Mouse (Mus musculus) liver, postnatal 0 days (tissue): ENCODE measurements around the gene Pcp4l1. TPM values are rescaled to one million over a fixed set of nuclear protein-coding genes. Genes with fewer than 3 reads are reported as not detected.

Source experiments
- ATAC-seq: fragments of 200-750 bp; cut with Nextera tagmentation; 2 replicates; pipeline ENCODE4 v1.8.0; 2017; ENCODE audit warnings: mild to moderate bottlenecking, moderate library complexity
- DNase-seq: peaks from one replicate; pipeline ENCODE4 v3.0.0-alpha.2; 2016
- H3K27ac ChIP-seq: fragments of 300-500 bp; sonication (generic); 2 replicates; pipeline ENCODE4 v1.5.1; 2014; ENCODE audit warnings: antibody characterized with exemption, moderate library complexity, mild to moderate bottlenecking, low read depth
- H3K27me3 ChIP-seq: fragments of 300-500 bp; sonication (generic); 2 replicates; pipeline ENCODE4 v1.6.1; 2014; ENCODE audit warnings: low read length, control low read depth, mixed read lengths; ENCODE audit not compliant: insufficient read depth
- H3K36me3 ChIP-seq: fragments of 300-500 bp; sonication (generic); replicated peaks from 2 replicates; pipeline ENCODE4 v1.6.1; 2014; ENCODE audit warnings: mild to moderate bottlenecking, control low read depth, low read length, moderate library complexity, mixed read lengths; ENCODE audit not compliant: insufficient read depth
- H3K4me1 ChIP-seq: fragments of 300-500 bp; sonication (generic); 2 replicates; pipeline ENCODE4 v1.6.1; 2014; ENCODE audit warnings: antibody characterized with exemption, mild to moderate bottlenecking, control low read depth; ENCODE audit not compliant: insufficient read depth
- H3K4me2 ChIP-seq: fragments of 300-500 bp; sonication (generic); 2 replicates; pipeline ENCODE4 v1.6.1; 2014; ENCODE audit warnings: low read depth, mild to moderate bottlenecking, low read length, moderate library complexity, mixed read lengths
- H3K4me3 ChIP-seq: fragments of 300-500 bp; sonication (generic); 2 replicates; pipeline ENCODE4 v1.5.1; 2014; ENCODE audit warnings: low read depth, low read length
- H3K9ac ChIP-seq: fragments of 300-500 bp; sonication (generic); replicated peaks from 2 replicates; pipeline ENCODE4 v1.6.1; 2014; ENCODE audit warnings: mild to moderate bottlenecking, moderate library complexity
- H3K9me3 ChIP-seq: fragments of 300-500 bp; sonication (generic); 2 replicates; pipeline ENCODE4 v1.6.1; 2016; ENCODE audit warnings: mild to moderate bottlenecking, control low read depth, low read length, mixed read lengths
- CTCF ChIP-seq: sonication (generic); IDR thresholded peaks from 2 replicates; pipeline ENCODE4 v1.5.1; 2016; ENCODE audit warnings: antibody characterized with exemption, low read depth
- EP300 ChIP-seq: IDR thresholded peaks from 2 replicates; pipeline ENCODE4 v1.6.1; 2016; ENCODE audit warnings: antibody characterized with exemption, low read depth, mild to moderate bottlenecking
- WGBS: fragments of 180-500 bp; shearing (Covaris S2); extraction: QIAGEN DNeasy Blood & Tissue Kit; methylation state at CpG from one replicate; pipeline ENCODE4 v1.1.7; 2014; ENCODE audit not compliant: insufficient replicate concordance; 5-methylcytosine and 5-hydroxymethylcytosine counted together
- polyA plus RNA-seq: library from polyadenylated mRNA; unstranded; fragments of >200 nt; fragmentation: Nextera tagmentation; extraction: Ambion mirVana; gene quantifications from 2 replicates; pipeline ENCODE4 v1.2.1, GENCODE M21; 2015

Gene Pcp4l1
- polyA plus RNA-seq, 1 experiment from 2014 or later = 8.2 TPM

DNA sequence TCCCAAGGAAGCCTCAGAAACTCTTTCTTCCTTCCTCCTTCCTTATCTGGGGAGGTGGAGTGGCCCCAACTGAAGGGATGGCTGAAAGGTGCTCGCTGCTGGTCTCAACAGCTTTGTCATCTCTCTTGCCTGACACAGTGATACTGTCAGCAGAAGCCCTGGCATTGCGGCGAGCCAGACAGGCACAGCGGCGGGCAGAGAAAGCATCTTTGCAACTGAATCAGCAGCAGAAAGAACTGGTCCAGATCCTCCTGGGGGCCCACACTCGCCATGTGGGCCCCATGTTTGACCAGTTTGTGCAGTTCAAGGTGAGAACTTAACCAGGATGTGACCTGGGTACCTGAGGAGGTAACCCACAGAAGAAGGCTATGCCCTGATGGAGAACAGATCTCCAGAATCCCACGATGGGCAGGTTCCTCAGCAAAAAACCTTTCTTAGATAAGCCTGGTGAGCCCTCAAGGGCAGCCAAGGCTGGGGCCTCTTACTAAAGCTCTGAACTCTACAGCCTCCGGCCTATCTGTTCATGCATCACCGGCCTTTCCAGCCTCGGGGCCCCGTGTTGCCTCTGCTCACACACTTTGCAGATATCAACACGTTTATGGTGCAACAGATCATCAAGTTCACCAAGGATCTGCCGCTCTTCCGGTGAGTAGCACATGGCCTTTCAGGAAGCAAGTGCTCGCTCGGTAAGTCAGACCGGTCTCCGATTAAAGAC is 20.3 kb upstream of the Pcp4l1 start:
- Histone ChIP-seq H3K4me3 (no peak overlapping the region), H3K4me1 (peaks cover 12% of the 10 kb centered on the region), H3K36me3 (peaks cover 18% of the 10 kb centered on the region), H3K4me2 (no peak overlapping the region), H3K9ac (no peak overlapping the region), H3K9me3 (no peaks in the 10 kb centered on the region), H3K27me3 (no peaks in the 10 kb centered on the region), H3K27ac (no peak overlapping the region)
- WGBS = 69% methylated on average over 18 of the region's 18 CpGs
- ATAC-seq (no peak), DNase-seq (no peak)
- TF ChIP-seq CTCF = no peak
- no peak for TF ChIP-seq EP300

- peak within 1 kb of the TSS; percentile 55 for H3K9ac ChIP-seq
Measured at GRCm38 (mm10) chr1:171213801-171214496, 17.9 kb upstream of the Pcp4l1 start, which contains the start of gene Nr1i3. TSS of gene Nr1i3 (plus strand) at chr1:171213970.

DNA sequence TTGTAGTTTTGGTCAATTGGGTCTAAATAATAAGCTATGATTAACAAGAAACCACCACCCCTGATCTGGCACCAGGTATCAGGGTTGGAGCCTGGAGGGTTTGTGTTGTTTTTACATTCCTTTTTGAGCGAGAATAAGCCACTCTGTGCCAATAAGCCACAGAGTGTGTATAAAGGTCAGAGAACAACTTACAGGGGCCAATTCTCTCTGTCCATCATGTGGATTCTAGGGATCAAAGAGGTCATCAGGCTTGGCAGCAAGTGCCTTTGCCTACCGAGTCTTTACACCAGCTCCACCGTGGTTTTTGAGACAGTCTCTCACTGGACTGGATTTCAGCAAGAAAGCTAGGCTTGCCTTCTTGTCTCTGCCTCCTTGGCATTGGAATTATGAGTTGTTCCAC is 16.8 kb upstream of the Pcp4l1 start:
- no peaks in the 10 kb centered on the region for H3K36me3 ChIP-seq
- H3K4me2 ChIP-seq = 0 out of 2 replicates have a peak overlapping the region, but pooled peaks have one; percentile 4
- ATAC-seq (peak; percentile 70), DNase-seq (peak; percentile 41)
- H3K27ac ChIP-seq = peak overlapping the region; percentile 93
- H3K4me3 ChIP-seq = no peak overlapping the region
- H3K9me3 ChIP-seq = no peaks in the 10 kb centered on the region
- TF ChIP-seq CTCF (no peak), EP300 (no peak)
- peaks cover 12% of the 10 kb centered on the region for H3K4me1 ChIP-seq
- 62% methylated on average over 3 of the region's 3 CpGs for WGBS
- H3K27me3 ChIP-seq = no peaks in the 10 kb centered on the region
- peak overlapping the region; percentile 16; the same call in 1 of the 2 replicates for H3K9ac ChIP-seq

More at GRCm38 (mm10) chr1:171213801-171214496, 17.9 kb upstream of the Pcp4l1 start, which contains the start of gene Nr1i3:
- peak within 1 kb of the TSS; percentile 63 for H3K4me2 ChIP-seq
- H3K27ac ChIP-seq = peak within 1 kb of the TSS; percentile 93
- H3K4me1 ChIP-seq = peaks cover 12% of the 10 kb centered on the region
- peaks cover 8% of the 10 kb centered on the region for H3K36me3 ChIP-seq
- ATAC-seq (peak; percentile 92), DNase-seq (peak; percentile 68)
- no peak for TF ChIP-seq CTCF
- peak; percentile 39; the same call in 1 of the 2 replicates for TF ChIP-seq EP300
- 71% methylated on average over 10 of the region's 10 CpGs for WGBS
- H3K27me3 ChIP-seq = no peaks in the 10 kb centered on the region
- peak within 1 kb of the TSS; percentile 34 for H3K4me3 ChIP-seq
- H3K9me3 ChIP-seq = no peaks in the 10 kb centered on the region

DNA sequence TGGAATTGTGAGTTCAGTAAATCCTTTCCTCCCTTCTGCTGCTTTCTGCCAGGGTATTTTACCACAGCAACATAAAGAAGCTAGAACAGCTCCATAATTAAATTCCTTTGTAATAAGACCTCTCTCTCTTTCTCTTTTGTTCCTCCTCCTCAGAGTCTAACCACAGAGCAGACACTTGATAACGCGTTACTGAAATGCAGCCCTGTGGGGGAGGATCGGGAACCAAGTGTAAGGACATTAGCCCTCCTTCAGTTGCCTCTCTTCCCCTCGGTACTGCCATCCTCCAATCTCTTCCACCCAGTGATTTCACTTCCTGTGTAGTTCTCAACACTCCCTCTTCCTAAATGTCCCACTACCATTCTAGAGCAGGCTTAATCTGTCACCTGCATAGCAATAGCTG is 13.3 kb upstream of the Pcp4l1 start:
- Histone ChIP-seq H3K27me3 (no peaks in the 10 kb centered on the region), H3K9me3 (no peaks in the 10 kb centered on the region), H3K27ac (no peak overlapping the region), H3K36me3 (no peaks in the 10 kb centered on the region), H3K9ac (no peak overlapping the region), H3K4me3 (no peak overlapping the region), H3K4me1 (peaks cover 5% of the 10 kb centered on the region; the same call in 1 of the 2 replicates), H3K4me2 (no peak overlapping the region)
- 28% methylated on average over 4 of the region's 4 CpGs for WGBS
- DNase-seq = no peak
- ATAC-seq = no peak
- TF ChIP-seq EP300 = no peak
- TF ChIP-seq CTCF = no peak

- ATAC-seq (no peak), DNase-seq (no peak)
- Histone ChIP-seq H3K36me3 (no peaks in the 10 kb centered on the region), H3K9ac (no peak overlapping the region), H3K4me2 (no peak overlapping the region), H3K4me1 (peaks cover 5% of the 10 kb centered on the region; the same call in 1 of the 2 replicates), H3K4me3 (no peak overlapping the region), H3K9me3 (no peaks in the 10 kb centered on the region), H3K27ac (no peak overlapping the region), H3K27me3 (no peaks in the 10 kb centered on the region)
- 61% methylated on average over 6 of the region's 6 CpGs for WGBS
- TF ChIP-seq EP300 (no peak), CTCF (no peak)
Measured at GRCm38 (mm10) chr1:171205704-171206493, 9.8 kb upstream of the Pcp4l1 start.

DNA sequence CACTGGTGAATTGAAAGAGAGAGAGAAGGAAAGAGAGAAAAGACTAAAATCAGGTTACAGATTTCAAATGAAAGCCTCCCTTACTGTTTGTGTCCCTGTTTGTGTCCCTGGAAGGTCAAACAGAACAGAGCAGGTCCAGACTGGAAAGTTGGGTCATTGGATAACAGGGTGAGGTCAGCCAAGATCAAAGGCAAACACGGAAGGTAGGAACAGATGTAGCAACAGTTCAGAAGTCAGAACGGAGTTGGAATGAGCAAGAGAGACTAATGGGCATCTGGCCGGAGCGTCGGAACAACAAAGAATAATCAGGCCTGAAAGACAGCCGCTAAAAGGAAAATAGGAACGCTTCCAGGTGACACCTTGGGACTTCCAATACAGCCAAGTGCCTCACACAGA is 8.2 kb upstream of the Pcp4l1 start:
- peak; percentile 98 for ATAC-seq
- Histone ChIP-seq H3K27me3 (no peaks in the 10 kb centered on the region), H3K4me1 (no peaks in the 10 kb centered on the region), H3K9ac (no peak overlapping the region), H3K27ac (peak overlapping the region; percentile 91), H3K4me3 (no peak overlapping the region), H3K9me3 (no peaks in the 10 kb centered on the region), H3K4me2 (0 out of 2 replicates have a peak overlapping the region, but pooled peaks have one; percentile 30), H3K36me3 (no peaks in the 10 kb centered on the region)
- WGBS = 51% methylated on average over 7 of the region's 7 CpGs
- TF ChIP-seq EP300 (peak; percentile 71), CTCF (no peak)
- DNase-seq = peak; percentile 42
